Mouse (Mus musculus) colon, adult 2 months (tissue): ENCODE measurements around the gene Gpatch1. TPM values are rescaled to one million over a fixed set of nuclear protein-coding genes. Genes with fewer than 3 reads are reported as not detected.

Experiments
- polyA plus RNA-seq: library from polyadenylated mRNA; depleted of rRNA; stranded (reverse); fragments of >200 nt; gene quantifications from 2 replicates; pipeline ENCODE4 v1.2.3, GENCODE M21; 2012; rRNA removed

The Gpatch1 gene
- polyA plus RNA-seq: 3.2 and 3.4 TPM in 2 replicates

DNA sequence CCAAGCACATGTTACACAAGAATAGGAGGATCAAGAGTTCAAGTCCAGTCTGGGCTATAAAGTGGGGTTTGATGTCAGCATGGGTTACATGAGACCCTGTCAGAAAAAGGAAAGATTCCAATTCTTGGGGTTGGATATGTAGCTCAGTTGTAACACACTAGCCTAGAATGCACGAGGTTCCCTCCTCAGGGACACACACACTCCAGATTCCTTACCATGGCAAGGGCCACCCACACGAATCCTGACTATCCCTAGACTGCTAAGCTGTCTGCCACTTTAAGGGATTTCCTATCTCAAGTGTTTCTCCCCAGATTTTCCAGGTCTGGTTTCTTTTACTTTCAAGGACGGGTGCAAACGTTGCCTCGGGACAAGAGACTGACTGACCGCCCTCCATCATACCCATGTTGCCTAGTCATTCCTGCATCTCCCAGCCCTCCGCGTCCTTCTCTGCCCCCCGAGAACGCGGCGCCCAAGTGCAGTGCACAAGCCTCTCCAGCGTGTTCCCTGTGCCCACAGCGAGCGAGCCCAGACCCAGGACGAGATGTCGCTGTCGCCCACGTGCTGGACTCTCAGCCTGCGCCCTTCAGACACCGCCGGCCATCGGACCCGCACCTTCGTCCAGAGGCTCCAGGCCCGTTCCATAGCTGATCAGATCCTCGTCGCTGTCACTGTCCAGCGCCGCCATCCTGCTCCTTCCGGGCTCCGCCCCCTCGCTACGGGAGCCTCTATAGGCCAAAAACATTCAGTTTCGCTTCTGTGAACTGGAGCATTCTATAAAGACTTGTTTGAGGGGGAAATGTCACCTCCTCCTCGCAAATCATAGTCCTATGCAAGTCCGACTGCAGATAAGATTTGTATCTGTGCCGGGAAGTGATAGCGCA, at the start of gene Gpatch1:
Gpatch1 (minus strand) TSS at position 712 of the 881 bp plus-strand sequence.

GRCm38 (mm10) chr7:35333692-35334526, 15.7 kb upstream of the Gpatch1 start, which contains the start of gene Rhpn2:
Rhpn2 (plus strand) TSS chr7:35334170.

Other genes starting within 250 kb of the Gpatch1 start
- 86.9 and 95.2 TPM in 2 replicates for gene Cebpa, start 199.1 kb downstream of the Gpatch1 start, polyA plus RNA-seq
- 2.6 and 3.1 TPM in 2 replicates for gene Slc7a10, start 132.1 kb downstream of the Gpatch1 start, polyA plus RNA-seq
- 12.0 and 12.2 TPM in 2 replicates for gene Lrp3, start 102.9 kb downstream of the Gpatch1 start, polyA plus RNA-seq
- 54.7 and 57.4 TPM in 2 replicates for gene Rhpn2, start 15.7 kb upstream of the Gpatch1 start, polyA plus RNA-seq
- 3.5 TPM in 2 replicates for gene Faap24, start 78.4 kb upstream of the Gpatch1 start, polyA plus RNA-seq
- 12.3 and 13.2 TPM in 2 replicates for gene Cep89, start 78.6 kb upstream of the Gpatch1 start, polyA plus RNA-seq
- gene Slc7a9, start 130.4 kb upstream of the Gpatch1 start, polyA plus RNA-seq: 2.3 and 4.2 TPM in 2 replicates
- gene Tdrd12, start 219.3 kb upstream of the Gpatch1 start, polyA plus RNA-seq: 0.10 TPM in 1 of 2 replicates, not detected in the other
- gene Nudt19, start 237.9 kb upstream of the Gpatch1 start, polyA plus RNA-seq: 89.1 and 112 TPM in 2 replicates